Mouse (Mus musculus) hindbrain, embryonic 10.5 days (tissue): Measurements from ENCODE around the gene Stk39. TPM values are rescaled to one million over a fixed set of nuclear protein-coding genes. Genes with fewer than 3 reads are reported as not detected.

Experiments used
- DNase-seq: peaks from one replicate; pipeline ENCODE4 v3.0.0-alpha.2; 2017; ENCODE audit warnings: low spot score
- H3K27ac ChIP-seq: fragments of 300-500 bp; sonication (generic); 2 replicates; pipeline ENCODE4 v1.5.1; 2016; ENCODE audit warnings: mild to moderate bottlenecking, moderate library complexity
- H3K27me3 ChIP-seq: fragments of 300-500 bp; sonication (generic); 2 replicates; pipeline ENCODE4 v1.6.1; 2016; ENCODE audit warnings: mild to moderate bottlenecking; ENCODE audit not compliant: poor library complexity, insufficient read depth, severe bottlenecking
- H3K36me3 ChIP-seq: fragments of 300-500 bp; sonication (generic); 2 replicates; pipeline ENCODE4 v1.6.1; 2016; ENCODE audit warnings: mild to moderate bottlenecking, moderate library complexity
- H3K4me1 ChIP-seq: fragments of 300-500 bp; sonication (generic); replicated peaks from 2 replicates; pipeline ENCODE4 v1.6.1; 2016; ENCODE audit warnings: mild to moderate bottlenecking
- H3K4me3 ChIP-seq: fragments of 300-500 bp; sonication (generic); 2 replicates; pipeline ENCODE4 v1.5.1; 2016; ENCODE audit warnings: mild to moderate bottlenecking, moderate library complexity
- H3K9me3 ChIP-seq: fragments of 300-500 bp; sonication (generic); 2 replicates; pipeline ENCODE4 v1.6.1; 2016; ENCODE audit warnings: mild to moderate bottlenecking, moderate library complexity
- WGBS: fragments of 180-500 bp; shearing (Covaris S2); methylation state at CpG from one replicate; pipeline ENCODE4 v1.1.7; 2016; 5-methylcytosine and 5-hydroxymethylcytosine counted together
- polyA plus RNA-seq: library from polyadenylated mRNA; unstranded; fragments of >200 nt; fragmentation: Nextera tagmentation; extraction: Ambion mirVana; gene quantifications from 2 replicates; pipeline ENCODE4 v1.2.1, GENCODE M21; 2016

Stk39 gene
- polyA plus RNA-seq, 1 experiment from 2014 or later = 37.3 TPM

- H3K4me3 ChIP-seq = no peak overlapping the region
- peaks cover 39% of the 10 kb centered on the region for H3K4me1 ChIP-seq
- WGBS = 86% methylated on average over 14 of the region's 14 CpGs
- 0 out of 2 replicates have a peak, but pooled peaks cover 3% of the 10 kb centered on the region for H3K36me3 ChIP-seq
- no peak for DNase-seq
- no peaks in the 10 kb centered on the region for H3K9me3 ChIP-seq
- no peaks in the 10 kb centered on the region for H3K27me3 ChIP-seq
- no peak overlapping the region for H3K27ac ChIP-seq
Observed at GRCm38 (mm10) chr2:68431024-68431962, 40.8 kb downstream of the Stk39 start.

- peaks cover 31% of the 10 kb centered on the region for H3K4me1 ChIP-seq
- H3K36me3 ChIP-seq = peaks cover 3% of the 10 kb centered on the region; the same call in 1 of the 2 replicates
- no peak overlapping the region for H3K27ac ChIP-seq
- H3K9me3 ChIP-seq = no peaks in the 10 kb centered on the region
- no peak overlapping the region for H3K4me3 ChIP-seq
- DNase-seq = no peak
- no peaks in the 10 kb centered on the region for H3K27me3 ChIP-seq
- 85% methylated on average over 5 of the region's 5 CpGs for WGBS
Observed at GRCm38 (mm10) chr2:68430493-68430892, 41.6 kb downstream of the Stk39 start.

- H3K9me3 ChIP-seq = no peaks in the 10 kb centered on the region
- no peak overlapping the region for H3K27ac ChIP-seq
- H3K27me3 ChIP-seq = no peaks in the 10 kb centered on the region
- H3K36me3 ChIP-seq = peaks cover 7% of the 10 kb centered on the region
- 91% methylated on average over 4 of the region's 4 CpGs for WGBS
- H3K4me3 ChIP-seq = no peak overlapping the region
- no peak for DNase-seq
- H3K4me1 ChIP-seq = peaks cover 20% of the 10 kb centered on the region
Observed at GRCm38 (mm10) chr2:68429436-68429835, 42.6 kb downstream of the Stk39 start.

GRCm38 (mm10) chr2:68426977-68427577 is 45.0 kb downstream of the Stk39 start:
- 75% methylated on average over 5 of the region's 5 CpGs for WGBS
- Histone ChIP-seq H3K27me3 (no peaks in the 10 kb centered on the region), H3K4me1 (0 out of 2 replicates have a peak, but pooled peaks cover 8% of the 10 kb centered on the region), H3K4me3 (no peak overlapping the region), H3K27ac (no peak overlapping the region), H3K36me3 (peaks cover 14% of the 10 kb centered on the region), H3K9me3 (no peaks in the 10 kb centered on the region)
- DNase-seq = no peak

GRCm38 (mm10) chr2:68426074-68426473 is 46.0 kb downstream of the Stk39 start:
- Histone ChIP-seq H3K36me3 (peaks cover 14% of the 10 kb centered on the region), H3K4me1 (0 out of 2 replicates have a peak, but pooled peaks cover 12% of the 10 kb centered on the region), H3K27ac (no peak overlapping the region), H3K4me3 (no peak overlapping the region), H3K9me3 (no peaks in the 10 kb centered on the region), H3K27me3 (no peaks in the 10 kb centered on the region)
- no peak for DNase-seq
- 92% methylated on average over 4 of the region's 4 CpGs for WGBS

GRCm38 (mm10) chr2:68421002-68421401 is 51.1 kb downstream of the Stk39 start:
- DNase-seq = no peak
- Histone ChIP-seq H3K27ac (no peak overlapping the region), H3K27me3 (no peaks in the 10 kb centered on the region), H3K9me3 (no peaks in the 10 kb centered on the region), H3K4me3 (no peak overlapping the region), H3K4me1 (peaks cover 14% of the 10 kb centered on the region; the same call in 1 of the 2 replicates), H3K36me3 (peaks cover 38% of the 10 kb centered on the region)
- WGBS = 84% methylated on average over 6 of the region's 6 CpGs

- Histone ChIP-seq H3K9me3 (no peaks in the 10 kb centered on the region), H3K27ac (no peak overlapping the region), H3K4me1 (peaks cover 14% of the 10 kb centered on the region; the same call in 1 of the 2 replicates), H3K27me3 (no peaks in the 10 kb centered on the region), H3K36me3 (peaks cover 38% of the 10 kb centered on the region), H3K4me3 (no peak overlapping the region)
- WGBS = 91% methylated on average over 6 of the region's 6 CpGs
- no peak for DNase-seq
Observed at GRCm38 (mm10) chr2:68420223-68420622, 51.8 kb downstream of the Stk39 start.

GRCm38 (mm10) chr2:68419746-68420145 is 52.3 kb downstream of the Stk39 start:
- no peaks in the 10 kb centered on the region for H3K27me3 ChIP-seq
- no peak for DNase-seq
- H3K4me1 ChIP-seq = peaks cover 14% of the 10 kb centered on the region; the same call in 1 of the 2 replicates
- H3K36me3 ChIP-seq = peaks cover 34% of the 10 kb centered on the region
- WGBS = 91% methylated on average over 7 of the region's 7 CpGs
- no peak overlapping the region for H3K27ac ChIP-seq
- no peak overlapping the region for H3K4me3 ChIP-seq
- H3K9me3 ChIP-seq = no peaks in the 10 kb centered on the region

- Histone ChIP-seq H3K27me3 (no peaks in the 10 kb centered on the region), H3K4me1 (peaks cover 14% of the 10 kb centered on the region; the same call in 1 of the 2 replicates), H3K27ac (no peak overlapping the region), H3K9me3 (no peaks in the 10 kb centered on the region), H3K36me3 (peaks cover 37% of the 10 kb centered on the region), H3K4me3 (no peak overlapping the region)
- 90% methylated on average over 7 of the region's 7 CpGs for WGBS
- DNase-seq = no peak
Observed at GRCm38 (mm10) chr2:68419165-68419564, 52.9 kb downstream of the Stk39 start.

GRCm38 (mm10) chr2:68417081-68417480 is 55.0 kb downstream of the Stk39 start:
- Histone ChIP-seq H3K9me3 (no peaks in the 10 kb centered on the region), H3K27ac (no peak overlapping the region), H3K4me1 (peaks cover 14% of the 10 kb centered on the region; the same call in 1 of the 2 replicates), H3K4me3 (no peak overlapping the region), H3K27me3 (no peaks in the 10 kb centered on the region), H3K36me3 (peaks cover 30% of the 10 kb centered on the region)
- 94% methylated on average over 5 of the region's 5 CpGs for WGBS
- DNase-seq = no peak

GRCm38 (mm10) chr2:68415691-68416090 is 56.4 kb downstream of the Stk39 start:
- Histone ChIP-seq H3K27me3 (no peaks in the 10 kb centered on the region), H3K36me3 (peaks cover 29% of the 10 kb centered on the region), H3K9me3 (no peaks in the 10 kb centered on the region), H3K27ac (no peak overlapping the region), H3K4me1 (peaks cover 11% of the 10 kb centered on the region; the same call in 1 of the 2 replicates), H3K4me3 (no peak overlapping the region)
- no peak for DNase-seq
- WGBS = 94% methylated on average over 6 of the region's 6 CpGs

- Histone ChIP-seq H3K27ac (no peak overlapping the region), H3K4me3 (no peak overlapping the region), H3K9me3 (no peaks in the 10 kb centered on the region), H3K36me3 (0 out of 2 replicates have a peak, but pooled peaks cover 8% of the 10 kb centered on the region), H3K27me3 (no peaks in the 10 kb centered on the region), H3K4me1 (peaks cover 29% of the 10 kb centered on the region)
- no peak for DNase-seq
- WGBS = 93% methylated on average over 5 of the region's 5 CpGs
Observed at GRCm38 (mm10) chr2:68412149-68412548, 59.9 kb downstream of the Stk39 start.

GRCm38 (mm10) chr2:68411201-68411600 is 60.9 kb downstream of the Stk39 start:
- Histone ChIP-seq H3K36me3 (0 out of 2 replicates have a peak, but pooled peaks cover 7% of the 10 kb centered on the region), H3K4me3 (no peak overlapping the region), H3K27me3 (no peaks in the 10 kb centered on the region), H3K4me1 (peaks cover 39% of the 10 kb centered on the region), H3K27ac (peak overlapping the region; percentile 29; the same call in 1 of the 2 replicates), H3K9me3 (no peaks in the 10 kb centered on the region)
- 82% methylated on average over 8 of the region's 8 CpGs for WGBS
- no peak for DNase-seq
